Mouse (Mus musculus): Measurements from ENCODE around the gene Myof.

Myof gene

GRCm38 (mm10) chr19:37954236-37954635, 89.1 kb downstream of the Myof start:
- DNase-seq (ENCODE audit: low read depth, low spot score), result no peak

- no peak for DNase-seq (ENCODE audit: low read depth, low spot score)
Observed at GRCm38 (mm10) chr19:37946696-37947095, 96.7 kb downstream of the Myof start.

GRCm38 (mm10) chr19:37946053-37946452, 97.3 kb downstream of the Myof start:
- no peak for DNase-seq (ENCODE audit: low read depth, low spot score)

GRCm38 (mm10) chr19:37939203-37939602, 104.2 kb downstream of the Myof start:
- DNase-seq (ENCODE audit: low read depth, low spot score), result no peak

GRCm38 (mm10) chr19:37937092-37937491, 106.3 kb downstream of the Myof start:
- no peak for DNase-seq (ENCODE audit: low read depth, low spot score)

GRCm38 (mm10) chr19:37934640-37935039, 108.7 kb downstream of the Myof start:
- no peak for DNase-seq (ENCODE audit: low read depth, low spot score)

GRCm38 (mm10) chr19:37932198-37932597, 111.2 kb downstream of the Myof start:
- no peak for DNase-seq (ENCODE audit: low read depth, low spot score)

GRCm38 (mm10) chr19:37927911-37928310, 115.5 kb downstream of the Myof start:
- DNase-seq (ENCODE audit: low read depth, low spot score), result no peak

- no peak for DNase-seq (ENCODE audit: low read depth, low spot score)
Observed at GRCm38 (mm10) chr19:37925323-37925722, 118.1 kb downstream of the Myof start.

- no peak for DNase-seq (ENCODE audit: low read depth, low spot score)
Observed at GRCm38 (mm10) chr19:37924266-37924665, 119.1 kb downstream of the Myof start.

GRCm38 (mm10) chr19:37921098-37921497, 122.3 kb downstream of the Myof start:
- no peak for DNase-seq (ENCODE audit: low read depth, low spot score)

GRCm38 (mm10) chr19:37918515-37918932, 124.9 kb downstream of the Myof start:
- DNase-seq (ENCODE audit: low read depth, low spot score), result no peak

- no peak for DNase-seq (ENCODE audit: low read depth, low spot score)
Observed at GRCm38 (mm10) chr19:37914261-37914660, 129.1 kb downstream of the Myof start.

- no peak for DNase-seq (ENCODE audit: low read depth, low spot score)
Observed at GRCm38 (mm10) chr19:37912501-37912900, 130.9 kb downstream of the Myof start.

- no peak for DNase-seq (ENCODE audit: low read depth, low spot score)
Observed at GRCm38 (mm10) chr19:37909830-37910261, 133.5 kb downstream of the Myof start.

GRCm38 (mm10) chr19:37907451-37908320, 135.7 kb downstream of the Myof start:
- DNase-seq (ENCODE audit: low read depth, low spot score), result no peak

- DNase-seq (ENCODE audit: low read depth, low spot score), result no peak
Observed at GRCm38 (mm10) chr19:37906916-37907315, 136.5 kb downstream of the Myof start.

- DNase-seq (ENCODE audit: low read depth, low spot score), result no peak
Observed at GRCm38 (mm10) chr19:37896081-37896480, 147.3 kb downstream of the Myof start.

GRCm38 (mm10) chr19:37891006-37891405, 152.4 kb downstream of the Myof start:
- no peak for DNase-seq (ENCODE audit: low read depth, low spot score)

- peak; percentile 8 for DNase-seq (ENCODE audit: low read depth, low spot score)
Observed at GRCm38 (mm10) chr19:37886355-37887120, 156.8 kb downstream of the Myof start.

GRCm38 (mm10) chr19:37881431-37882081, 161.8 kb downstream of the Myof start:
- no peak for DNase-seq (ENCODE audit: low read depth, low spot score)
